Mouse (Mus musculus) left cerebral cortex, adult 11 months (tissue): ENCODE data around the gene Fcho2.

Experiments used
- DNase-seq: peaks from one replicate; pipeline ENCODE4 v3.0.0; 2022; ENCODE audit warnings: low spot score

Fcho2 gene

DNA sequence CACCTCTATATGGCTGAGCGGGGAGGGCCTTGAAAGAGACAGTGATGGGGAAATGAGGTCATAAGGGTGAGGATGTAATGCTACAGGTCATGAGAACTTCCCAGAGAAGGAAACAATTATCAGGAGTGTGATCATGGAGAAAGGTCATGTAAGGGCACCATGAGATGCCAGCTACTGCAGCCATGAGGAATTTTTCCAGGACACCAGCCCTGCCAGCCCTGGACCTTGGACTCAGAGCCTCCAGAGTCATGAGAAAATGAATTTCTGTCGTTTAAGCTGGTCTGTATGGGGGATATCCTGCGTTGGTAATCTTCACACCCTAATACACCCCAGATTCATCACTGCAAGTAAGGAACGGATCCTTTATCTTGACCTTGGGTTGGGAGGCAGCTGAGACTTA lies 141.3 kb downstream of the Fcho2 start:
- no peak for DNase-seq
